Mouse (Mus musculus) forebrain, embryonic 12.5 days (tissue): Measurements from ENCODE around the gene Gm12258. TPM values are rescaled to one million over a fixed set of nuclear protein-coding genes. Genes with fewer than 3 reads are reported as not detected.

Experiments used
- ATAC-seq: fragments of 200-750 bp; cut with Nextera tagmentation; 2 replicates; pipeline ENCODE4 v1.8.0; 2017; ENCODE audit warnings: moderate TSS enrichment; ENCODE audit not compliant: low FRiP score
- H3K27ac ChIP-seq: fragments of 300-500 bp; sonication (generic); 2 replicates; pipeline ENCODE4 v1.5.1; 2016; ENCODE audit warnings: mild to moderate bottlenecking
- H3K27me3 ChIP-seq: fragments of 300-500 bp; sonication (generic); 2 replicates; pipeline ENCODE4 v1.6.1; 2016; ENCODE audit warnings: mild to moderate bottlenecking
- H3K36me3 ChIP-seq: fragments of 300-500 bp; sonication (generic); replicated peaks from 2 replicates; pipeline ENCODE4 v1.6.1; 2016; ENCODE audit warnings: mild to moderate bottlenecking
- H3K4me1 ChIP-seq: fragments of 300-500 bp; sonication (generic); 2 replicates; pipeline ENCODE4 v1.6.1; 2016
- H3K4me2 ChIP-seq: fragments of 300-500 bp; sonication (generic); 2 replicates; pipeline ENCODE4 v1.6.1; 2016; ENCODE audit warnings: mild to moderate bottlenecking, moderate library complexity
- H3K4me3 ChIP-seq: fragments of 300-500 bp; sonication (generic); replicated peaks from 2 replicates; pipeline ENCODE4 v1.5.1; 2016; ENCODE audit warnings: mild to moderate bottlenecking
- H3K9ac ChIP-seq: fragments of 300-500 bp; sonication (generic); 2 replicates; pipeline ENCODE4 v1.6.1; 2016; ENCODE audit warnings: mild to moderate bottlenecking
- H3K9me3 ChIP-seq: fragments of 300-500 bp; sonication (generic); 2 replicates; pipeline ENCODE4 v1.6.1; 2016
- WGBS: fragments of 180-500 bp; shearing (Covaris S2); methylation state at CpG from one replicate; pipeline ENCODE4 v1.1.7; 2016; 5-methylcytosine and 5-hydroxymethylcytosine counted together
- polyA plus RNA-seq: library from polyadenylated mRNA; unstranded; fragments of >200 nt; fragmentation: Nextera tagmentation; extraction: Ambion mirVana; gene quantifications from 2 replicates; pipeline ENCODE4 v1.2.1, GENCODE M21; 2016

Gm12258 gene
- polyA plus RNA-seq, 1 experiment from 2014 or later: 15.5 TPM

GRCm38 (mm10) chr11:58849731-58850130, 2.8 kb downstream of the Gm12258 start:
- Histone ChIP-seq H3K4me3 (no peak overlapping the region), H3K27ac (no peak overlapping the region)
- no peak for ATAC-seq

DNA sequence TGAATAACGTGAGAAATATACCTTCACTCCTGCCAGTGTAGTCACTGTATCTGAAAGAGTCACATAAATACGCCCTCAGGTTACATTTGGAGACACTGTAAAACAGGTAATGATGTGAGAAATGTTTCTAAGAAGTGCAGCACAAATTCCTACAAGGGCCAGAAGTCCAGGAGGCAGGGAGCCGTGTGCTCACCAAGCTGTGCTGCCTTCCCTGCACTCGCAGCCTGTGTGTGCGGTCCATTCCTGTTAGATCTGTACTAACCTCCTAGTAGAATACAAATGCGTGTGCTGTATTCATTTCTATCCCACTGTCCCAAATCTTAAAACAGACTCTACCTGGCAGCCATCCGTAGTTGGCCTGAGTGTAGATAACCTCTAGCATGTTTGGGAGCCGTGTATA, 13.8 kb downstream of the Gm12258 start:
- Histone ChIP-seq H3K4me2 (no peak overlapping the region), H3K9me3 (peaks cover 10% of the 10 kb centered on the region; the same call in 1 of the 2 replicates), H3K27me3 (no peaks in the 10 kb centered on the region), H3K36me3 (peaks cover 53% of the 10 kb centered on the region), H3K27ac (no peak overlapping the region), H3K4me3 (no peak overlapping the region), H3K4me1 (no peaks in the 10 kb centered on the region), H3K9ac (no peak overlapping the region)
- no peak for ATAC-seq
- WGBS: 93% methylated on average over 8 of the region's 8 CpGs

More at GRCm38 (mm10) chr11:58849731-58850130, 2.8 kb downstream of the Gm12258 start:
- Histone ChIP-seq H3K36me3 (peaks cover 40% of the 10 kb centered on the region), H3K4me2 (no peak overlapping the region), H3K4me1 (peaks cover 9% of the 10 kb centered on the region), H3K9me3 (no peaks in the 10 kb centered on the region), H3K9ac (no peak overlapping the region), H3K27me3 (no peaks in the 10 kb centered on the region)
- 67% methylated on average over 2 of the region's 2 CpGs for WGBS

GRCm38 (mm10) chr11:58867039-58867953, 20.3 kb downstream of the Gm12258 start, which contains the start of gene 2810021J22Rik:
2810021J22Rik (plus strand) TSS chr11:58867216.
- H3K9ac ChIP-seq: peak within 1 kb of the TSS; percentile 69
- H3K9me3 ChIP-seq: no peaks in the 10 kb centered on the region
- H3K4me2 ChIP-seq: peak within 1 kb of the TSS; percentile 79
- peaks cover 16% of the 10 kb centered on the region for H3K36me3 ChIP-seq
- peak within 1 kb of the TSS; percentile 86 for H3K27ac ChIP-seq
- H3K27me3 ChIP-seq: no peaks in the 10 kb centered on the region
- peaks cover 13% of the 10 kb centered on the region for H3K4me1 ChIP-seq
- WGBS: 4% methylated on average over 37 of the region's 37 CpGs
- peak within 1 kb of the TSS; percentile 75 for H3K4me3 ChIP-seq
- peak; percentile 92 for ATAC-seq

DNA sequence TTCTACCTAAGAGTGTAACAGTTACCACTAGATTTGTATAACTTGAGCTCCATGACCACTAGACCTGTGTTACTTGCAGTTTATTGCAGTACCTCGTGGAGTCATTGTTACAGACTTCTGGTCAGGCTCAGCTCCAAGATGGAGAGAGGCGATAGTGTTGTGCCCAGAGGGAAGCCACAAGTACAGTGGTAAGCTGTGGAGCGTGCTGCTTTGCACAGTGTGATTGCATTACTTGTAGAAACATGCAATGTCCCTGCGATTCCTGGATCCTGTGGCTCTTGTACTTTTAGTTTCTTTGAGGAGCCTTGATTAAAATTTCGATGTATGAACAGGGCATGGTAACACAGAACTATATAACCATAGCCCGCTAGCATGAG, 21.0 kb downstream of the Gm12258 start:
- Histone ChIP-seq H3K36me3 (peaks cover 16% of the 10 kb centered on the region), H3K27me3 (no peaks in the 10 kb centered on the region), H3K27ac (peak overlapping the region; percentile 86; the same call in 1 of the 2 replicates), H3K4me3 (peak overlapping the region; percentile 75), H3K9me3 (no peaks in the 10 kb centered on the region), H3K4me2 (peak overlapping the region; percentile 79), H3K9ac (peak overlapping the region; percentile 69), H3K4me1 (peaks cover 13% of the 10 kb centered on the region)
- 87% methylated on average over 6 of the region's 6 CpGs for WGBS
- no peak for ATAC-seq

DNA sequence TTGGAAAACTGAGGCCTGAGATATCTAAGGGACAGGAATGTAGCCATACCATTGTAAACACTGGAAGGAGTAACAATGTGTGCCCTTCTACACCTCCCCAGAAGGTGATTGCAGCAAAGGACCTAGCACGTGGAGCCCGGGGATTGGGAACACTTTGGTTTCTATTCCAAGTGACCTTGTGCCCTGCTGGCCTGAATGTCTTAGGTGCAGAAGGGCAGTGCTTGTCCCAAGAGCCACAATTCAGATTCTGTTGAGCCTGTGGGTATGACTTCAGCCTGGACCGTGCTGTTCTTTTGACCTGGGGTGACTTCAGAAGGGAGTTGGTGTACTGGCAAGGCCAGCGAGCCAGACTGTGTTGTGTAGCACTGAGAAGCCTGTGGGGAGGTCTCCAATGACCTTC, 24.0 kb downstream of the Gm12258 start:
- Histone ChIP-seq H3K27ac (no peak overlapping the region), H3K9ac (no peak overlapping the region), H3K4me2 (no peak overlapping the region), H3K4me1 (peaks cover 13% of the 10 kb centered on the region), H3K9me3 (no peaks in the 10 kb centered on the region), H3K4me3 (no peak overlapping the region), H3K27me3 (no peaks in the 10 kb centered on the region), H3K36me3 (peaks cover 18% of the 10 kb centered on the region)
- 90% methylated on average over 4 of the region's 4 CpGs for WGBS
- ATAC-seq: no peak

GRCm38 (mm10) chr11:58883756-58884155, 36.8 kb downstream of the Gm12258 start:
- no peak overlapping the region for H3K27ac ChIP-seq
- no peak for ATAC-seq
- H3K4me3 ChIP-seq: no peak overlapping the region
- no peaks in the 10 kb centered on the region for H3K27me3 ChIP-seq
- no peaks in the 10 kb centered on the region for H3K4me1 ChIP-seq
- no peaks in the 10 kb centered on the region for H3K9me3 ChIP-seq
- no peak overlapping the region for H3K4me2 ChIP-seq
- 87% methylated on average over 8 of the region's 8 CpGs for WGBS
- no peak overlapping the region for H3K9ac ChIP-seq
- peaks cover 42% of the 10 kb centered on the region for H3K36me3 ChIP-seq

DNA sequence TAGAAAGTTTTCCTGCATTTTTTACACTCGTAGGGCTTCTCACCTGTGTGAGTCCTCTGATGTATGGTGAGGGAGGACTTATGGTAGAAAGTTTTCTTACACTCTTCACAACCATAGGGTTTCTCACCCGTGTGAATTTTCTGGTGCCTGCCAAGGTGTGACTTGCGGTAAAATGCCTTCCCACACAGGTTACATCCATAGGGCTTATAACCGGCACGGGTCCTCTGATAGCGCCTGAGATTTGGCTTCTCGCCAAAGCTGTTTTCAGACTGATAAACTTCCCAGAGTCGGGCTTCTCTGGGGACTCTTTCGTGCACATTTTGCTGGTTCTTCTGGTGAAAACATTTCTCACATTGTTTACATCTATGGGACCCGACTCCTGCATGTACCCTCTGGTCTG, 43.6 kb downstream of the Gm12258 start:
- 92% methylated on average over 10 of the region's 10 CpGs for WGBS

DNA sequence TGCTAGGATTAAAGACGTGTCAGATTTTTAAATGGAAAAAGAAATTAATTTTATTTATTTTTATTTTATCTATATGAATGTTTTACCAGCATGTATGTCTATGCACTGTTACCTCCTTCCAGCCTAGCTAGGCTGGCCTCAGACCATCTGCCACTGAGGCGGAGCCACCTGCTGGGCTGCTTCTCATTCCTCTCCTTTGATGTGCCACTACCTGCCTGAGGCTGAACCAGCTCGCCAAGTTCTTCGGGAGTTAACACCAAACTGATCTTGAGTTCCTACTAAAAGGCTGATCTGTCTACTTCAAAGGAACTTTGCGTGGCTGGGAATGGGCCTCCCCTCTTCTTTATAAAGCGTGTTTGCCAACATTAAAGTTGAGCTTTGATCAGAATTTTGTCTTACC, 47.5 kb downstream of the Gm12258 start:
- 79% methylated on average over 6 of the region's 6 CpGs for WGBS
- Histone ChIP-seq H3K4me1 (0 out of 2 replicates have a peak, but pooled peaks cover 3% of the 10 kb centered on the region), H3K4me3 (no peak overlapping the region), H3K36me3 (peaks cover 70% of the 10 kb centered on the region), H3K9me3 (no peaks in the 10 kb centered on the region), H3K4me2 (no peak overlapping the region), H3K27ac (no peak overlapping the region), H3K27me3 (no peaks in the 10 kb centered on the region), H3K9ac (no peak overlapping the region)
- ATAC-seq: no peak

More for the DNA sequence above, 43.6 kb downstream of the Gm12258 start:
- H3K4me1 ChIP-seq: no peaks in the 10 kb centered on the region
- H3K9me3 ChIP-seq: no peaks in the 10 kb centered on the region
- H3K27ac ChIP-seq: no peak overlapping the region
- no peak overlapping the region for H3K9ac ChIP-seq
- H3K4me3 ChIP-seq: no peak overlapping the region
- peaks cover 45% of the 10 kb centered on the region for H3K36me3 ChIP-seq
- ATAC-seq: no peak
- no peak overlapping the region for H3K4me2 ChIP-seq
- H3K27me3 ChIP-seq: no peaks in the 10 kb centered on the region

DNA sequence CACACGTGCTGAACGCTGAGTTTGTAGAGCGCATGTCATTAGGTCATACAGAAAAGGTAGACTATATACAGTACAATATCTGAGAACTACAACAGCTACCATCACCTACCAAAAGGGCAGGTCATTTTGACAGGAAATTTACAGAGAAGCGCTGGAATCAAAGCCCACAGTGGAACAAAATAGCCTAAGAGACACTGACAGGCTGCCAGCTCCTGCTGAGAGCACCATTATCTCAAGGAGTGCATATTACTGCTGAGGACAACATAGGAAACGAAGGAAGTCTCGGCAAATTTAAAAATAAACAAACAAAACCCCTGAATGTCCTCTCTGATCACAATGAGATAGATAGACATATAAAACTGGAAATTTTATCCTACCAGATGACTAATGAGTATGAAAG, 50.5 kb downstream of the Gm12258 start:
- 83% methylated on average over 6 of the region's 6 CpGs for WGBS
- H3K4me1 ChIP-seq: 0 out of 2 replicates have a peak, but pooled peaks cover 3% of the 10 kb centered on the region

DNA sequence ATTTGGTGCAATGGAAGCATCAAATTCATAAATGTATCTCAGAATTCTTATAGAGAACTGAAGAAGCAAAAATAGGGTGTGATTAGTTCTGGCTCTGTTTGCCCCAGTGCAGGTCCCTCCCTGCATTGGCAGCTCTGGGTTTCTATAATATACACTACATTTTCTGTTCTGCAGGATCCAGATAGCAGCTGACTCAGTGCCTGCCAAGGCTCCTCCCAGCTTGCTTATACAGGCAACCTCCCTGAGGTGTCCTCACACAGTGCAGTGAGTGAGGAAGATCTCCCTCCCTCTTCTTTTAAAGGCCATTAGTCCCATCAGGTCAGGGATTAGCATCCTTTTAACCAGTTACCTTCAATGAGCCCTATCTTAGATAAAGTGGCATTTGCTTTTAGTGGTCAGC, 54.1 kb downstream of the Gm12258 start:
- no peak overlapping the region for H3K4me2 ChIP-seq
- H3K9me3 ChIP-seq: no peaks in the 10 kb centered on the region
- H3K27ac ChIP-seq: no peak overlapping the region
- peaks cover 45% of the 10 kb centered on the region for H3K36me3 ChIP-seq
- peaks cover 13% of the 10 kb centered on the region for H3K4me1 ChIP-seq
- H3K27me3 ChIP-seq: no peaks in the 10 kb centered on the region
- no peak overlapping the region for H3K4me3 ChIP-seq
- ATAC-seq: no peak
- no peak overlapping the region for H3K9ac ChIP-seq

More for the DNA sequence above, 50.5 kb downstream of the Gm12258 start:
- Histone ChIP-seq H3K27me3 (no peaks in the 10 kb centered on the region), H3K9ac (no peak overlapping the region), H3K4me2 (no peak overlapping the region), H3K4me3 (no peak overlapping the region), H3K9me3 (no peaks in the 10 kb centered on the region), H3K36me3 (peaks cover 59% of the 10 kb centered on the region), H3K27ac (no peak overlapping the region)
- no peak for ATAC-seq

DNA sequence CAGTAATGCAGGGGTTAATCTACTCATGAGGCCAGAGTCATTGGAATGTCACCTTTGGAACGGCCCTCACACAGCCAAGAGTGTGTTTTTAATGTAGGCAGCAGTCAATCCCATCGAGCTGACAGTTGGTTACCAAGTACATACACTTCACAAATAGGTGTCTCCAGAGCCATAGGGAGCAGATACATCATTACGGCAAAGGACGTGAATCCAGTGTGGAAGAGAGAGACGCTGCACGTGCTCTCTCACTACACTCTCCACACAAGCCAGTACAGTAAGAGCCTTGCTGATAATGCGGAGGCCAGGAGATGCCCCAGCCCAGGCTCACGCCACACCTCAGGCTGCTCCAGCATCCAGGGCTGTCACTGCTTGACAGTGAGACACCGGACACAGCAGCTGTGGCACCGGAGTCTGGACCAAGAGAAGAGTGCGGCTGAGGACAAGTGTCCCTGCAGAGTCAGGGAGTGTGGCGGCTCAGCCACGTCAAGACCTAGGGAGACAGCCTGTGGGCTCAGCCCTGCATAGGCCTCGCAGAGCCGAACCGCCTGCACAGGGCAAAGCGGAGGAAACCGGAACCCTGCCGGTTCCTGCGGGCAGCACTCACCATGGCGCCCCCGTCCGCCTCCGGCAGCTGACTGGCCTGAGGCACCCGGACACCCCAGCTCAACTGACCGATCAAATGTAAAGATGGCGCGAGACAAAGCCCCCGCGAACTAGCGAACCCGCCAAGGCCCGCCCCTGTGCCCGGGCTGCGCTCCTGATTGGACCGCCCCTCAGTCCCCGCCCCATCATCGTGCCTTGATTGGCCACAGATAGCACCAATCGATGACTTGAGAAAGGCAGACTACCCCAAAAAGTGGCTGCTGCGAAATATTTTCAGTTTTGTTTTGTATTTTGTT, 56.8 kb downstream of the Gm12258 start, which contains the start of gene Zfp39:
Zfp39 (minus strand) TSS at position 715 of the 899 bp plus-strand sequence.
- ATAC-seq: peak; percentile 99
- peaks cover 24% of the 10 kb centered on the region for H3K36me3 ChIP-seq
- H3K27me3 ChIP-seq: no peaks in the 10 kb centered on the region
- H3K9ac ChIP-seq: peak within 1 kb of the TSS; percentile 88
- H3K4me1 ChIP-seq: peaks cover 11% of the 10 kb centered on the region
- peak within 1 kb of the TSS; percentile 85 for H3K4me2 ChIP-seq
- no peaks in the 10 kb centered on the region for H3K9me3 ChIP-seq
- H3K27ac ChIP-seq: peak within 1 kb of the TSS; percentile 80
- peak within 1 kb of the TSS; percentile 75 for H3K4me3 ChIP-seq
- WGBS: under 1% methylated on average over 40 of the region's 40 CpGs

DNA sequence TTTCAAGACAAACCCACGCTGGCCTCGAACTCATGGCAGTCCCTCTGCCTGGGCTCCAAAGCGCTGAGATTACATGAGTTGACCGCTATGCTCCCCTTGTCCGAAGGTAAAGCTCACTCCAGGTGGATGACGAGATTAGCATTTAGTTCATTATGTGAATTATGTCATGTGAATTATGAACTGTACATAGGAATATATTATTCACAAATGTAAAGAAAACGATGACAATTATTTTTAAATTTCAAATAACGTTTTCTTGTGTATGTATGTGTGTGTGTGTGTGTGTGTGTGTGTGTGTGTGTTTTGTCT, 57.4 kb downstream of the Gm12258 start:
- Histone ChIP-seq H3K36me3 (peaks cover 18% of the 10 kb centered on the region), H3K27ac (no peak overlapping the region), H3K4me3 (peak overlapping the region; percentile 75), H3K9me3 (no peaks in the 10 kb centered on the region), H3K27me3 (no peaks in the 10 kb centered on the region), H3K9ac (0 out of 2 replicates have a peak overlapping the region, but pooled peaks have one; percentile 21), H3K4me1 (peaks cover 11% of the 10 kb centered on the region), H3K4me2 (peak overlapping the region; percentile 85)
- WGBS: 2% methylated on average over 8 of the region's 8 CpGs
- ATAC-seq: peak; percentile 60; the same call in 1 of the 2 replicates
